Mouse (Mus musculus) bone marrow, adult 2 months (tissue): ENCODE measurements around the gene 1700001O22Rik.

Source experiments
- CTCF ChIP-seq: fragments of 200-500 bp; IDR thresholded peaks from 2 replicates; pipeline ENCODE4 v1.5.1; 2011; ENCODE audit warnings: low read length, control low read depth; ENCODE audit not compliant: control insufficient read depth, insufficient read depth
- POLR2A ChIP-seq: fragments of 200-500 bp; IDR thresholded peaks from 2 replicates; pipeline ENCODE4 v1.6.1; 2011; ENCODE audit warnings: low read depth, mild to moderate bottlenecking, control low read depth, low read length, borderline replicate concordance; ENCODE audit not compliant: control insufficient read depth

- no peak for TF ChIP-seq POLR2A
- no peak for TF ChIP-seq CTCF
Measured at GRCm38 (mm10) chr2:30833644-30834043, 30.2 kb upstream of the 1700001O22Rik start.
